Mouse (Mus musculus) lung, embryonic 15.5 days (tissue): ENCODE data around the gene Unc119b. TPM values are rescaled to one million over a fixed set of nuclear protein-coding genes. Genes with fewer than 3 reads are reported as not detected.
"Not testable (repeated sequence)": the region's sequence is repeated elsewhere in the genome, so short reads cannot be mapped to it uniquely, and the experiment has no call there.

ENCODE experiments used
- ATAC-seq: fragments of 200-750 bp; cut with Nextera tagmentation; 2 replicates; pipeline ENCODE4 v1.8.0; 2017; ENCODE audit warnings: moderate number of reproducible peaks, borderline replicate concordance; ENCODE audit not compliant: low FRiP score, low TSS enrichment; ENCODE audit errors: extremely low read depth
- H3K27ac ChIP-seq: fragments of 300-500 bp; sonication (generic); 2 replicates; pipeline ENCODE4 v1.5.1; 2015; ENCODE audit warnings: moderate library complexity, mild to moderate bottlenecking, inconsistent platforms
- H3K27me3 ChIP-seq: fragments of 300-500 bp; sonication (generic); 2 replicates; pipeline ENCODE4 v1.6.1; 2015; ENCODE audit warnings: inconsistent platforms
- H3K36me3 ChIP-seq: fragments of 300-500 bp; sonication (generic); 2 replicates; pipeline ENCODE4 v1.6.1; 2015; ENCODE audit warnings: inconsistent platforms
- H3K4me1 ChIP-seq: fragments of 300-500 bp; sonication (generic); 2 replicates; pipeline ENCODE4 v1.6.1; 2015; ENCODE audit warnings: inconsistent platforms
- H3K4me2 ChIP-seq: fragments of 300-500 bp; sonication (generic); 2 replicates; pipeline ENCODE4 v1.6.1; 2015; ENCODE audit warnings: inconsistent platforms, mild to moderate bottlenecking, moderate library complexity
- H3K4me3 ChIP-seq: fragments of 300-500 bp; sonication (generic); 2 replicates; pipeline ENCODE4 v1.5.1; 2015; ENCODE audit warnings: mild to moderate bottlenecking, inconsistent platforms
- H3K9ac ChIP-seq: fragments of 300-500 bp; sonication (generic); 2 replicates; pipeline ENCODE4 v1.6.1; 2015; ENCODE audit warnings: inconsistent platforms
- H3K9me3 ChIP-seq: fragments of 300-500 bp; sonication (generic); 2 replicates; pipeline ENCODE4 v1.6.1; 2016; ENCODE audit warnings: inconsistent platforms
- WGBS: fragments of 180-500 bp; shearing (Covaris S2); methylation state at CpG from one replicate; pipeline ENCODE4 v1.1.7; 2015; 5-methylcytosine and 5-hydroxymethylcytosine counted together
- polyA plus RNA-seq: library from polyadenylated mRNA; unstranded; fragments of >200 nt; fragmentation: Nextera tagmentation; extraction: Ambion mirVana; gene quantifications from 2 replicates; pipeline ENCODE4 v1.2.1, GENCODE M21; 2015

Gene Unc119b
- polyA plus RNA-seq, 1 experiment from 2014 or later, result 41.0 TPM

DNA sequence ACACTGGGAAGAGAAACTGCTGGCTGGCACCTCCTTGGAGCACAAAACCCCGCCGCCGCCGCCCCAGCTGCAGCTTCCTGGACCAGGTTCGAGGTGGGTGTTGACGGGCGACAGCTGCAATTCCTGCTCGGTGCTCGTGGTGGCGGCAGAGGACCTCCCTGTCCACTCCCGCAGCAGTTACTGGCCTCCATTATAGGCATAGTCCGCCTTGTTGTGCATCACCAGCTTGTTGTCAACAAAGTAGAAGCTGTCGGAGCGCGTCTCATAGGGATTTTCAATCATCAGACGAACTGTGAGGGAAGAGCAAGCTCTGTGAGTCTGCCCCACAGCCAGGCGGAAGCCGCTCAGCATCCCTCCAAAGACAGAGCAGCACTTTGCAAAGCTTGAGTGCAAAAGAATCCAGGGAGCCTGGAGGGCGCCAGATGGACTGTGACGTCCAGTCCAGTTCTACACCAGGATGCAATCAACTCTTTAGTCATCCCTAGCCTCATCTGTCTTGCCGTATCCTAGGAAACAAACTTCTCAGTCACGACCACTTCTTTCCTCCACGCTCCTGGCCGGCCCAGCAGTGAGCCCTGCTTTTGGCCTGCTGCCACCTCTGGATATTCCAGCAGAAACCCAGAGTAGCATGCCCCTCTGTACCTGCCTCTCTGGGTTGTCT, 9.4 kb downstream of the Unc119b start:
- ATAC-seq, result peak; percentile 69; the same call in 1 of the 2 replicates
- Histone ChIP-seq H3K36me3 (peaks cover 57% of the 10 kb centered on the region), H3K27ac (no peak overlapping the region)

GRCm38 (mm10) chr5:115124690-115125089, 10.1 kb downstream of the Unc119b start:
- WGBS, result 88% methylated on average over 6 of the region's 6 CpGs
- H3K27me3 ChIP-seq, result no peaks in the 10 kb centered on the region
- H3K36me3 ChIP-seq, result peaks cover 51% of the 10 kb centered on the region
- H3K4me1 ChIP-seq, result peaks cover 11% of the 10 kb centered on the region
- no peak overlapping the region for H3K27ac ChIP-seq
- H3K4me2 ChIP-seq, result no peak overlapping the region
- ATAC-seq, result 0 out of 2 replicates have a peak, but pooled peaks have one; percentile 9
- H3K9me3 ChIP-seq, result no peaks in the 10 kb centered on the region
- H3K4me3 ChIP-seq, result no peak overlapping the region
- H3K9ac ChIP-seq, result no peak overlapping the region

More for the DNA sequence above, 9.4 kb downstream of the Unc119b start:
- Histone ChIP-seq H3K9ac (no peak overlapping the region), H3K27me3 (no peaks in the 10 kb centered on the region), H3K4me2 (no peak overlapping the region; the same call in 1 of the 2 replicates), H3K4me3 (0 out of 2 replicates have a peak overlapping the region, but pooled peaks have one; percentile 2), H3K4me1 (peaks cover 11% of the 10 kb centered on the region), H3K9me3 (no peaks in the 10 kb centered on the region)
- 17% methylated on average over 24 of the region's 24 CpGs for whole genome bisulfite sequencing

DNA sequence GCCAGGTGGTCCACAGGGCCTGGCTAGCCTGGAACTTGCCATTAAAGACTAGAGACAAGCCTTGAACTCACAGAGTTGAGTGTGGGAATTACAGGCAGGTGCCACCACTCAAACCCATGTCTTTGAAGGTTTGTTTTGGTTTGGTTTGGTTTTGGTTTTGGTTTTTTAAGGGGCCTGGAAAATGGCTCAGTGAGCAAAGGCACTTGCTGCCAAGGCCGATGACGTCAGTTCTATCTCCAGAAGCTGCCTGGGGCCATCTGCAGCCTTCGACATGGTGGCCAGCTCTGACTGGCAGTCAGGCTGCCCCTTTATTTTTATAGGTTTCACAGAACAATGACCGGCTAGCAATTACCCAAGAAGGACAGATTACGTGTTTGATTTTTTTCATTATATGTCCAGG, 13.8 kb downstream of the Unc119b start:
- 81% methylated on average over 5 of the region's 5 CpGs for WGBS
- Histone ChIP-seq H3K27ac (no peak overlapping the region), H3K4me1 (peaks cover 21% of the 10 kb centered on the region), H3K27me3 (no peaks in the 10 kb centered on the region), H3K4me3 (no peak overlapping the region), H3K9ac (no peak overlapping the region), H3K4me2 (no peak overlapping the region), H3K9me3 (no peaks in the 10 kb centered on the region), H3K36me3 (peaks cover 29% of the 10 kb centered on the region)
- no peak for ATAC-seq

DNA sequence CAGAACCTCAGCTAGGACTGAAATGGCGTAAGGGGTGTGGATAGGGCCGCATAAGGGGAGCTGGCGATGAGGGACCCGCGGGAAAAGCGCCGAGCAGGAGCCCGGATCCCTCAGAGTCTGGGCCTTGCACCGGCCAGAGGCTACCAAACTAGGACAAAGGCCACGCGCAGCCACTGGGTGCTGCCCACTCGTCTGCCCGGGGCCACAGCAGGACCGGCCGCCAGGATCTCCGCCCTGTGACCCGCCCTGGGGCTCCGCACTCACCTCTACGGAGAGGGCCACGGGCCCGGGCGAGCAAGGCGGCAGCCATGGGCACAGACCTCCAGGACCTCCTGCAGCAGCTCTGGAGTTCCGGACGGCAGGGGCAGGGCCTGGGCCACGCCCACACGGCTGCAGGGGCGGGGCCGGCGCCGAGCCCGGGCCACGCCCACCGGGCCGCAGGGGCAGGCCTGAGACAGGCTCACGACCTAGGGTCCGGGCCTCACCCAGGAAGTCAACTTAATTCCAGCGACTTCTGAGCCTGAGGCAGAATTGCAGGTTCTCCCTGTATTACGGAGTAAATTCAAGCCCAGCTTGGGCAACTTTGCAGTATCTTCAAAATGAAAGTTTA, 15.7 kb downstream of the Unc119b start, which contains the start of gene Acads:
Acads (minus strand) TSS at position 386 of the 610 bp plus-strand sequence.
- ATAC-seq, result peak; percentile 95

GRCm38 (mm10) chr5:115117467-115117866, 17.3 kb downstream of the Unc119b start:
- peaks cover 19% of the 10 kb centered on the region for H3K36me3 ChIP-seq
- no peak overlapping the region for H3K9ac ChIP-seq
- no peak overlapping the region for H3K27ac ChIP-seq
- H3K4me3 ChIP-seq, result no peak overlapping the region
- no peaks in the 10 kb centered on the region for H3K9me3 ChIP-seq
- no peak overlapping the region for H3K4me2 ChIP-seq
- no peaks in the 10 kb centered on the region for H3K27me3 ChIP-seq
- 77% methylated on average over 13 of the region's 13 CpGs for WGBS
- H3K4me1 ChIP-seq, result peaks cover 10% of the 10 kb centered on the region; the same call in 1 of the 2 replicates
- ATAC-seq, result no peak

More for the DNA sequence above, 15.7 kb downstream of the Unc119b start, which contains the start of gene Acads:
- Histone ChIP-seq H3K9ac (peak within 1 kb of the TSS; percentile 72), H3K27ac (peak within 1 kb of the TSS; percentile 55), H3K9me3 (no peaks in the 10 kb centered on the region), H3K27me3 (no peaks in the 10 kb centered on the region), H3K4me3 (peak within 1 kb of the TSS; percentile 59), H3K4me1 (peaks cover 10% of the 10 kb centered on the region; the same call in 1 of the 2 replicates), H3K4me2 (peak within 1 kb of the TSS; percentile 65), H3K36me3 (peaks cover 20% of the 10 kb centered on the region)
- WGBS, result under 1% methylated on average over 39 of the region's 39 CpGs

GRCm38 (mm10) chr5:115116426-115116825, 18.3 kb downstream of the Unc119b start:
- no peak overlapping the region for H3K27ac ChIP-seq
- 76% methylated on average over 3 of the region's 3 CpGs for WGBS
- H3K9ac ChIP-seq, result no peak overlapping the region
- no peaks in the 10 kb centered on the region for H3K27me3 ChIP-seq
- no peak for ATAC-seq
- H3K4me3 ChIP-seq, result no peak overlapping the region
- no peak overlapping the region for H3K4me2 ChIP-seq
- H3K36me3 ChIP-seq, result peaks cover 25% of the 10 kb centered on the region
- no peaks in the 10 kb centered on the region for H3K9me3 ChIP-seq
- H3K4me1 ChIP-seq, result peaks cover 10% of the 10 kb centered on the region; the same call in 1 of the 2 replicates

- WGBS, result 92% methylated on average over 8 of the region's 8 CpGs
- Histone ChIP-seq H3K9me3 (no peaks in the 10 kb centered on the region), H3K27me3 (no peaks in the 10 kb centered on the region), H3K4me1 (peaks cover 9% of the 10 kb centered on the region; the same call in 1 of the 2 replicates), H3K36me3 (peaks cover 25% of the 10 kb centered on the region), H3K9ac (no peak overlapping the region), H3K27ac (no peak overlapping the region), H3K4me3 (no peak overlapping the region), H3K4me2 (no peak overlapping the region)
- ATAC-seq, result no peak
Observed at GRCm38 (mm10) chr5:115114501-115114900, 20.3 kb downstream of the Unc119b start.

DNA sequence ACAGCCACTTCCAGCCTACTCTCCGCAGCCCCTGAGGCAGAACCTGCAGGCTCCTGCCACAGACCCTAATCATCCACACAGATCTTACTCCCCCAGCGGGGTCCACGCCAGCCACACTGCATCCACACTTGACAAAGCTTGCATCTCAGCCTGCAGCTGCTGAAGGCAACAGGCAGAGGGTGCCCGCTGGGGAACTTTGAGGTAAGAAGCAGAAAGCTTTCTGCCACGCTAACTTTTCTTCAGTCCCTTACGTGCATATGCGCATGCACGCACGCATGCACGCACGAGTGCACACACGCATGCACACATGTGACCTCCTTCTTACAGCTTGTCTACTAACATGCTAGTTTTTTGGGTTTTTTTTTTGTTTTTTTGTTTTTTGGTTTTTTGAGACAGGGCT, 21.5 kb downstream of the Unc119b start:
- Histone ChIP-seq H3K27me3 (no peaks in the 10 kb centered on the region), H3K9me3 (no peaks in the 10 kb centered on the region), H3K4me1 (peaks cover 1% of the 10 kb centered on the region; the same call in 1 of the 2 replicates), H3K4me3 (no peak overlapping the region), H3K27ac (no peak overlapping the region), H3K9ac (no peak overlapping the region), H3K4me2 (no peak overlapping the region), H3K36me3 (peaks cover 25% of the 10 kb centered on the region)
- WGBS, result 95% methylated on average over 12 of the region's 12 CpGs
- ATAC-seq, result no peak

DNA sequence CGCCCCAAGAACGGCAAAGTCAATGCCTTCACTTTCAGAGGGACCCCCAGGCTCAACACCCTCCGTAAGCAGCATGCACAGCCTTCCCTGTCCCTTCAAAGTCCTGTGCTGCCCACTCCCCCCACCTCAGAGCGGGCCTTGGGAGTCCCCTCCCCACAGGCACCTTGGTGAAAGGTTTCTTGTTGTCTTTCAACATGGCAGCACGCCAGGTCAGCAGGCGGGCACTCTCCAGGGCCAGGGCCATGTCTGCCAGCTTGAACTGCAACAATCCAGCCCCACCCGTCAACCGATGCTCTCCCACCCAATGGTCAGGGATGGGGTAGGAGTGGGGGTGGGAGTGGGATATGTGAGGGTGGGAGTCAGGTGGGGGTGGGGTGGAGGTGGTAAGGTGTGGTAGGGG, 23.6 kb downstream of the Unc119b start:
- H3K4me3 ChIP-seq, result no peak overlapping the region
- WGBS, result 88% methylated on average over 8 of the region's 8 CpGs
- peaks cover 19% of the 10 kb centered on the region for H3K36me3 ChIP-seq
- no peaks in the 10 kb centered on the region for H3K4me1 ChIP-seq
- ATAC-seq, result no peak
- H3K27ac ChIP-seq, result no peak overlapping the region
- no peak overlapping the region for H3K4me2 ChIP-seq
- no peak overlapping the region for H3K9ac ChIP-seq
- H3K9me3 ChIP-seq, result no peaks in the 10 kb centered on the region
- H3K27me3 ChIP-seq, result no peaks in the 10 kb centered on the region

DNA sequence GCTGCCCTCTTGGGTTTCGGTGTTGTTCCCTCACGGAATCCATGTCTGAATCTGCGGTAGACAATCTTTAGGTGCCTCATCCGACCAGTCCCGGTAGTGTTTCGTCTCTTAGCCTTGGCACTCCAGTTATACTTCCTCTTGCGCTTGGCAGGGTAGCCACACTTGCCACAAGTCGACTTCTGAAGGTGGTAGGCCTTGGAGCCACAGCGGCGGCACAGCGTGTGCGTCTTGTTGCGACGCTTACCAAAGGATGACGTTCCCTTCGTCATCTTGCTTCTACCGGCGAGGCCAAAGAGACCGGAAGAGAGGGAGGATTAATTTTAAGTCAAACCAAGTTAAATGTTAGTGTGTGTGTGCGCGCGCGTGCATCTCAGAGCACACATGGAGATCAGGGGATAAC, 31.5 kb downstream of the Unc119b start:
- not testable (repeated sequence) for H3K27me3 ChIP-seq, H3K27ac ChIP-seq, H3K9ac ChIP-seq, H3K9me3 ChIP-seq, ATAC-seq, H3K4me3 ChIP-seq, H3K4me1 ChIP-seq, H3K4me2 ChIP-seq
- WGBS, result 96% methylated on average over 23 of the region's 23 CpGs
- peaks cover 30% of the 10 kb centered on the region for H3K36me3 ChIP-seq

GRCm38 (mm10) chr5:115102231-115102630, 32.5 kb downstream of the Unc119b start:
- no peak overlapping the region for H3K9ac ChIP-seq
- peaks cover 39% of the 10 kb centered on the region for H3K36me3 ChIP-seq
- no peaks in the 10 kb centered on the region for H3K4me1 ChIP-seq
- 80% methylated on average over 2 of the region's 2 CpGs for WGBS
- ATAC-seq, result no peak
- no peak overlapping the region for H3K4me3 ChIP-seq
- H3K4me2 ChIP-seq, result no peak overlapping the region
- H3K9me3 ChIP-seq, result no peaks in the 10 kb centered on the region
- H3K27me3 ChIP-seq, result no peaks in the 10 kb centered on the region
- H3K27ac ChIP-seq, result no peak overlapping the region

GRCm38 (mm10) chr5:115100473-115100872, 34.3 kb downstream of the Unc119b start:
- WGBS, result 74% methylated on average over 6 of the region's 6 CpGs
- no peaks in the 10 kb centered on the region for H3K27me3 ChIP-seq
- H3K9me3 ChIP-seq, result no peaks in the 10 kb centered on the region
- ATAC-seq, result no peak
- no peak overlapping the region for H3K9ac ChIP-seq
- no peak overlapping the region for H3K27ac ChIP-seq
- no peak overlapping the region for H3K4me3 ChIP-seq
- H3K36me3 ChIP-seq, result peaks cover 52% of the 10 kb centered on the region
- no peak overlapping the region for H3K4me2 ChIP-seq
- H3K4me1 ChIP-seq, result no peaks in the 10 kb centered on the region
